Mouse (Mus musculus): ENCODE results near the gene Nxn.

DNA sequence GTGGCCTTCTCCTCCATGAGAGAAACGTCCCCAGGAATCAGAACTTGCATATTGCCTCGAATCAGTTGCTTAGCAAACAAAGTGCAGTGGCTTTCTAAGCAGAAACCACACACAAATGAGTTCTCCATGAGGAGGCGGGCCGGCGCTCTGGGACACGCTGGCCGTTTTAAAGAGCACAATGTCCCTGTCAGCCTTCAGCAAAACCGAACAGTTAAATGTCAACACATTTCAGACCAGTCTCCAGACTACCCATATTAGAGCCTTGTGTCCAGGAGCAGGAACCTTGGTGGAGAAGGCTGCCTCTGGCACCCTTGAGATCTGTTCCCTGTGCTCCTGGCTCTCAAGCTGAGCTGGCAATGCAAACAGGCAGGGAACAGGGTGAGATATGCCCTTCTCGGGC, 101.7 kb downstream of the Nxn start:
- no peak for TF ChIP-seq POLR2A (IDR thresholded peaks at IDR 0.05; ENCODE audit: borderline replicate concordance, extremely low read depth, low read depth, low read length)
- TF ChIP-seq CTCF (IDR thresholded peaks at IDR 0.05; ENCODE audit: insufficient read depth, low read length) = no peak

All from lung, adult 2 months (tissue).